8 mouse cellular contexts compared by ENCODE assay signal in the genomic region with DNA sequence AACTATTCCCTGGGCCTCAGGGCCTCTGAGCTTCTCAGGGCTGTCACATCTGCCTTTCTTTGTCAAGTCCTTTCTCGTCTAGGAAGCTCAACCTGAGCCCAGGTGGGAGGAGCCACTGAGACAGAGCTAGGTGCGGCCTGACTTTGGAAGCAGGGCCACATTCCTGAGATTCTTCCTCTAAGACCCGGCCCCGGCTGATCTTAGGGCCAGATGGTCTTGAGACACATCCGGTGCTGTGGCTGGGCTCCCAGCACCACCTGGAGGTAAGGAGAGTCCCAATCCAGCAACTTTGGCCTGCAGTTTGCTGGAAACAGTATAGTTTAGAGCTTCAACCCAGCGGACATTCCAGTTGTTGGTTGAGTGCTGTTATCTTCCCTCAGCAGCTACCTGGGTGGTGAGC. TPM values are rescaled to one million over a fixed set of nuclear protein-coding genes. Genes with fewer than 3 reads are reported as not detected.
DNase-seq lines count a peak whose midpoint lies in the region; ATAC-seq lines count a peak whose summit lies in the region.

No protein-coding gene starts in this region.

- H3K9ac ChIP-seq in forebrain, embryonic 11.5 days (ENCODE audit: low read length): no peak overlapping the region
- no peak overlapping the region for H3K9ac ChIP-seq in forebrain, embryonic 15.5 days (replicated peaks)
- H3K9ac ChIP-seq in midbrain, embryonic 14.5 days (replicated peaks; ENCODE audit: low read length): no peak overlapping the region

- no peaks in the 10 kb centered on the region for H3K4me1 ChIP-seq in forebrain, embryonic 11.5 days (replicated peaks; ENCODE audit: control insufficient read depth, insufficient read depth, low read length)
- no peaks in the 10 kb centered on the region for H3K4me1 ChIP-seq in forebrain, embryonic 15.5 days
- no peaks in the 10 kb centered on the region for H3K4me1 ChIP-seq in midbrain, embryonic 14.5 days (ENCODE audit: control insufficient read depth, insufficient read depth, low read length)

- no peak overlapping the region for H3K27ac ChIP-seq in forebrain, embryonic 11.5 days (ENCODE audit: low read depth, low read length)
- no peak overlapping the region for H3K27ac ChIP-seq in forebrain, embryonic 15.5 days (replicated peaks)
- H3K27ac ChIP-seq in midbrain, embryonic 14.5 days (replicated peaks; ENCODE audit: low read depth, low read length): no peak overlapping the region

- H3K36me3 ChIP-seq in forebrain, embryonic 11.5 days (ENCODE audit: control insufficient read depth, insufficient read depth, low read length): no peaks in the 10 kb centered on the region
- H3K36me3 ChIP-seq in forebrain, embryonic 15.5 days: no peaks in the 10 kb centered on the region
- H3K36me3 ChIP-seq in midbrain, embryonic 14.5 days (ENCODE audit: control insufficient read depth, insufficient read depth, low read length): no peaks in the 10 kb centered on the region

- no peak overlapping the region for H3K4me3 ChIP-seq in forebrain, embryonic 11.5 days (ENCODE audit: low read depth, low read length)
- H3K4me3 ChIP-seq in forebrain, embryonic 15.5 days: no peak overlapping the region
- H3K4me3 ChIP-seq in midbrain, embryonic 14.5 days (replicated peaks; ENCODE audit: low read depth, low read length): no peak overlapping the region

- peak; percentile 56 for DNase-seq in forebrain, embryonic 11.5 days (ENCODE audit: low spot score)
- peak; percentile 72 for DNase-seq in forelimb bud, embryonic 11.5 days (ENCODE audit: low read depth, low spot score)
- peak; percentile 55 to 57 for DNase-seq in kidney, postnatal 36 days
- DNase-seq in mesoderm, embryonic 11.5 days (ENCODE audit: low read depth, low spot score): peak; percentile 81
- no peak for DNase-seq in gastrocnemius, adult 8-10 months (ENCODE audit: low spot score in 2 of 2)
- no peak for DNase-seq in spleen, adult 12 weeks (ENCODE audit: low spot score)
- no peak for DNase-seq in midbrain, embryonic 14.5 days

- H3K9me3 ChIP-seq in forebrain, embryonic 11.5 days (ENCODE audit: control insufficient read depth, low read length): no peaks in the 10 kb centered on the region
- H3K9me3 ChIP-seq in forebrain, embryonic 15.5 days: no peaks in the 10 kb centered on the region
- H3K9me3 ChIP-seq in midbrain, embryonic 14.5 days (ENCODE audit: control insufficient read depth, low read length): no peaks in the 10 kb centered on the region

- H3K27me3 ChIP-seq in forebrain, embryonic 11.5 days (ENCODE audit: control insufficient read depth, insufficient read depth, low read length): no peaks in the 10 kb centered on the region
- no peaks in the 10 kb centered on the region for H3K27me3 ChIP-seq in forebrain, embryonic 15.5 days
- H3K27me3 ChIP-seq in midbrain, embryonic 14.5 days (ENCODE audit: control insufficient read depth, insufficient read depth, low read length): no peaks in the 10 kb centered on the region

- no peak overlapping the region for H3K4me2 ChIP-seq in forebrain, embryonic 11.5 days (ENCODE audit: low read depth, low read length, severe bottlenecking)
- no peak overlapping the region for H3K4me2 ChIP-seq in forebrain, embryonic 15.5 days (replicated peaks)
- no peak overlapping the region for H3K4me2 ChIP-seq in midbrain, embryonic 14.5 days (ENCODE audit: low read length)

- no peak for ATAC-seq in forebrain, embryonic 11.5 days (replicated peaks; ENCODE audit: low FRiP score)
- ATAC-seq in forebrain, embryonic 15.5 days (replicated peaks): no peak
- no peak for ATAC-seq in midbrain, embryonic 14.5 days (ENCODE audit: low FRiP score, low TSS enrichment)

- 13% methylated on average over 6 of the region's 6 CpGs for whole genome bisulfite sequencing in forebrain, embryonic 11.5 days
- 13% methylated on average over 6 of the region's 6 CpGs for WGBS in forebrain, embryonic 15.5 days
- WGBS in midbrain, embryonic 14.5 days: 15% methylated on average over 6 of the region's 6 CpGs

RNA-seq across cellular contexts. Expression of a gene that starts 1.9 kb away (rescaled TPM):
- polyA plus RNA-seq in forebrain, embryonic 11.5 days (2014; fragmentation: Nextera tagmentation; extraction: Ambion mirVana): 188 and 191 TPM in 2 replicates
- polyA plus RNA-seq in forebrain, embryonic 15.5 days (2015; fragmentation: Nextera tagmentation; extraction: Ambion mirVana): 142 and 149 TPM in 2 replicates
- total RNA-seq in gastrocnemius, adult 8-10 months (2022): 10 to 100 TPM; 19.4 to 29.0 (median 24.9) TPM
- 165 and 174 TPM in 2 replicates for polyA plus RNA-seq in midbrain, embryonic 14.5 days (2014; fragmentation: Nextera tagmentation; extraction: Ambion mirVana)

RNA-seq across cellular contexts. Expression of a gene that starts 9.4 kb away (rescaled TPM):
- polyA plus RNA-seq in forebrain, embryonic 11.5 days (2014; fragmentation: Nextera tagmentation; extraction: Ambion mirVana): 74.5 and 84.0 TPM in 2 replicates
- polyA plus RNA-seq in forebrain, embryonic 15.5 days (2015; fragmentation: Nextera tagmentation; extraction: Ambion mirVana): 50.5 and 55.4 TPM in 2 replicates
- 10 to 100 TPM; 15.4 to 19.7 (median 17.1) TPM for total RNA-seq in gastrocnemius, adult 8-10 months (2022)
- polyA plus RNA-seq in midbrain, embryonic 14.5 days (2014; fragmentation: Nextera tagmentation; extraction: Ambion mirVana): 31.9 and 44.2 TPM in 2 replicates

Comparison
In these comparisons a context has a peak if more than half of its experiments do, and no peak if none do; other contexts are left out.
1. DNase-seq: peak in forebrain, embryonic 11.5 days (single experiment), forelimb bud, embryonic 11.5 days (single experiment), kidney, postnatal 36 days (2 of 2) and mesoderm, embryonic 11.5 days (single experiment); none in gastrocnemius, adult 8-10 months (0 of 2), spleen, adult 12 weeks (single experiment) and midbrain, embryonic 14.5 days (single experiment).